Mouse (Mus musculus): ENCODE data around the gene BC048679.

- no peak for TF ChIP-seq CTCF (IDR thresholded peaks at IDR 0.05; ENCODE audit: extremely low read depth, insufficient read length, insufficient replicate concordance, low read depth, low read length)
- no peak for TF ChIP-seq POLR2A (IDR thresholded peaks at IDR 0.05; ENCODE audit: low read depth, low read length)
Measured at GRCm38 (mm10) chr7:81501050-81501449, 3.0 kb upstream of the BC048679 start.

All from small intestine, adult 2 months (tissue).